Mouse (Mus musculus) cerebellum, postnatal 25 days (tissue): ENCODE measurements at regions not wholly inside any gene's neighbourhood (a gene's known extent, or its start where the extent isn't known, plus 50 kb on each side); places are given as distances from the start of the nearest gene placed in this dataset.

Source experiments
- DNase-seq, 2 experiments: peaks; one replicate each; pipeline ENCODE4 v3.0.0; 2021; ENCODE audit warnings: mixed read lengths in 2 of 2

DNA sequence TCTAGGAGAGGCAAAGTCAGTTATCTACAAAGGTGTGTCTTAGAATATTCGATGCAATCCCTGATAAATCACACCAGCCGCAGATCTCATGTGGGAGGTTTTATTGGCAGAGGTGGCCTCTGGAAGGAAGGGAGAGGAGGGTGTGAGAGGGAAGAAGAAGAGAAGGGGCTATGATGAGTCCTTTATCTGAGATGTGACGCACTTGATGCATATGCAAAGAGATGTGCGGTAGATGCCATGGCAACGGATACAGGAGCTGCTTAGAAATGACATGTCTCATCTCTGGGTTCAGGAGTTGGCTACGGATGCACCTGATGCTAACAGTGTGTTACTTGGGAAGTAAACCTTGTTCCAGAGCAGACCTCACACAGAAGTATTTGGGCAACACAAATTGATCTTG is 718.6 kb upstream of the Gm21961 start:
- no peak for DNase-seq

- no peak for DNase-seq
These were observed 716.6 kb upstream of the Gm21961 start for GRCm38 (mm10) chr15:65731308-65731707.

DNA sequence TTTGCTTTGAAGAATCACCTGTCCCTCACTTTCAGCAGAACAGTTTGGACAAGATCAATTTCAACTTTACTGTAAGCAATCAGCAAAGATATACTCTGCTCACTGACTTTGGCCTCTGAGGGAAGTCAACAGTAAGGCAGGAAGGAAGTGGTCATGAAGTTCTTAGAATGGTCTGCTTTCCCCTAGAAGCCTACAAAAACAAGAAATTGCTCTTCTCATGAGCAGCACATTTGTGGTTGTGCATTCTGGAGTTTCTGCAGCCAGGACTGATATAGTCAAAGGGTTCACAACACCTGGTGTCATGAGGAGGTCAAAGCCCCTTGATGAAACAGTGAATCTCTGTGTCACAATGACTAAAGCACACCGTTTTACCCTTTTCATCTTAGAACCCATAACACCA is 712.4 kb upstream of the Gm21961 start:
- no peak for DNase-seq

GRCm38 (mm10) chr15:65726271-65726670 is 711.6 kb upstream of the Gm21961 start:
- no peak for DNase-seq

- DNase-seq: peak; percentile 39 to 64
These were observed 688.9 kb upstream of the Gm21961 start for GRCm38 (mm10) chr15:65703559-65703958.

- DNase-seq: peak; percentile 5 to 38
These were observed 686.8 kb upstream of the Gm21961 start for GRCm38 (mm10) chr15:65701510-65701909.

GRCm38 (mm10) chr15:65698596-65698995 is 683.9 kb upstream of the Gm21961 start:
- no peak for DNase-seq
